Mouse (Mus musculus): ENCODE data around the gene Zfp74.

The Zfp74 gene

GRCm38 (mm10) chr7:29956257-29956656 lies 2.4 kb upstream of the Zfp74 start:
- in situ Hi-C loops (cut with MboI; ENCODE audit: unreplicated experiment in 2 of 2), result no loop called here

GRCm38 (mm10) chr7:29954731-29955130 lies 842 bp upstream of the Zfp74 start:
- in situ Hi-C loops (cut with MboI; ENCODE audit: unreplicated experiment in 2 of 2), result loop anchor here in 1 of 2 experiments (5.0 kb wide), 1 partner anchor 47 kb away; the partner anchor contains the start of genes Zfp27 and Zfp383

- in situ Hi-C loops (cut with MboI; ENCODE audit: unreplicated experiment in 2 of 2), result loop anchor here in 1 of 2 experiments (5.0 kb wide), 1 partner anchor 46 kb away; the partner anchor contains the start of genes Zfp27 and Zfp383
These were observed 803 bp downstream of the Zfp74 start for GRCm38 (mm10) chr7:29953086-29953485.

GRCm38 (mm10) chr7:29944201-29944600 lies 9.7 kb downstream of the Zfp74 start:
- in situ Hi-C loops (cut with MboI; ENCODE audit: unreplicated experiment in 2 of 2), result no loop called here

- in situ Hi-C loops (cut with MboI; ENCODE audit: unreplicated experiment in 2 of 2), result no loop called here
These were observed 10.2 kb downstream of the Zfp74 start for GRCm38 (mm10) chr7:29943720-29944119.

GRCm38 (mm10) chr7:29942740-29943139 lies 11.1 kb downstream of the Zfp74 start:
- in situ Hi-C loops (cut with MboI; ENCODE audit: unreplicated experiment in 2 of 2), result no loop called here

GRCm38 (mm10) chr7:29941027-29941426 lies 12.9 kb downstream of the Zfp74 start:
- in situ Hi-C loops (cut with MboI; ENCODE audit: unreplicated experiment in 2 of 2), result no loop called here

GRCm38 (mm10) chr7:29938856-29939255 lies 15.0 kb downstream of the Zfp74 start:
- in situ Hi-C loops (cut with MboI; ENCODE audit: unreplicated experiment in 2 of 2), result no loop called here

- in situ Hi-C loops (cut with MboI; ENCODE audit: unreplicated experiment in 2 of 2), result no loop called here
These were observed 31.1 kb downstream of the Zfp74 start for GRCm38 (mm10) chr7:29922780-29923179.

- in situ Hi-C loops (cut with MboI; ENCODE audit: unreplicated experiment in 2 of 2), result no loop called here
These were observed 32.3 kb downstream of the Zfp74 start for GRCm38 (mm10) chr7:29921439-29922093.

- in situ Hi-C loops (cut with MboI; ENCODE audit: unreplicated experiment in 2 of 2), result no loop called here
These were observed 35.8 kb downstream of the Zfp74 start for GRCm38 (mm10) chr7:29918062-29918453.

- in situ Hi-C loops (cut with MboI; ENCODE audit: unreplicated experiment in 2 of 2), result no loop called here
These were observed 36.4 kb downstream of the Zfp74 start for GRCm38 (mm10) chr7:29917371-29918061.

- in situ Hi-C loops (cut with MboI; ENCODE audit: unreplicated experiment in 2 of 2), result no loop called here
These were observed 41.7 kb downstream of the Zfp74 start for GRCm38 (mm10) chr7:29912172-29912571.

- in situ Hi-C loops (cut with MboI; ENCODE audit: unreplicated experiment in 2 of 2), result no loop called here
These were observed 43.6 kb downstream of the Zfp74 start for GRCm38 (mm10) chr7:29910252-29910651.

GRCm38 (mm10) chr7:29908130-29908950 lies 45.5 kb downstream of the Zfp74 start, which contains the start of gene Zfp383:
Zfp383 (plus strand) TSS chr7:29908223.
- in situ Hi-C loops (cut with MboI; ENCODE audit: unreplicated experiment in 2 of 2), result loop anchor here in 1 of 2 experiments (5.0 kb wide), 1 partner anchor 44 kb away; the partner anchor contains the start of gene Zfp74

- in situ Hi-C loops (cut with MboI; ENCODE audit: unreplicated experiment in 2 of 2), result loop anchor here in 1 of 2 experiments (5.0 kb wide), 1 partner anchor 45 kb away; the partner anchor contains the start of gene Zfp74
These were observed 46.7 kb downstream of the Zfp74 start for GRCm38 (mm10) chr7:29907206-29907605.

- in situ Hi-C loops (cut with MboI; ENCODE audit: unreplicated experiment in 2 of 2), result loop anchor here in 1 of 2 experiments (5.0 kb wide), 1 partner anchor 46 kb away; the partner anchor contains the start of gene Zfp74
These were observed 47.2 kb downstream of the Zfp74 start for GRCm38 (mm10) chr7:29906682-29907058.

- in situ Hi-C loops (cut with MboI; ENCODE audit: unreplicated experiment in 2 of 2), result loop anchor here in 1 of 2 experiments (5.0 kb wide), 1 partner anchor 46 kb away; the partner anchor contains the start of gene Zfp74
These were observed 47.8 kb downstream of the Zfp74 start, which contains the start of gene Zfp27 for GRCm38 (mm10) chr7:29905966-29906681. Zfp27 (minus strand) TSS chr7:29906572.

GRCm38 (mm10) chr7:29904101-29904500 lies 49.8 kb downstream of the Zfp74 start:
- in situ Hi-C loops (cut with MboI; ENCODE audit: unreplicated experiment in 2 of 2), result no loop called here

GRCm38 (mm10) chr7:29898351-29898750 lies 55.5 kb downstream of the Zfp74 start:
- in situ Hi-C loops (cut with MboI; ENCODE audit: unreplicated experiment in 2 of 2), result loop anchor here in 1 of 2 experiments (5.0 kb wide), 1 partner anchor 41 kb away; the partner anchor contains the start of gene Zfp420
